Comparison of ENCODE assay signal across 10 mouse cellular contexts in the genomic region with DNA sequence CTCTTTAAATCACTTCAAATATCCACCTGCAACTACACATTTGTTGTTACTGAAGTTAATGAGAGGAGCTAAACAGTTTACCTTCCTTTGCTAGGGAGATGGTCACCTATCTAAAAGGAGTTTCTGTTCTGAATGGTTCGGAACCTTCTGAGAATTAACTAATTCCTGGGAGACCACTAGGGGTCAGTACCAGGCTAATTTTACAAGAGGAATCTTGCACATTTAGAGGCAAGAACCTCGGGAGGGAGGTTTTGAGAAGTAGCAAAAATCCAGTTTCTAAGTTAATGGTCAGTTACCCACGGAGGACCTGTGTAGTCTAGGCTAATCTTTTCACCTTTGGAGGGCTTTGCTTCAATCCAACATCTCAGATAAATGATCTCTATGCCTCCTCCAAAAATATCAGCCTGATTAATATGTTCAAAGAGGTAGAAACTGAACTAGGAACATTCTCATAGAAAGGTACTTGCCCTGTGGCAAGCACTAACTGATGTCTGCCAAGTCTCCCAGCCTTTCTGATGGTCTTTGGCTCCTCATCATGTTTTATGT. TPM values are rescaled to one million over a fixed set of nuclear protein-coding genes. Genes with fewer than 3 reads are reported as not detected.
DNase-seq lines count a peak whose midpoint lies in the region; ATAC-seq lines count a peak whose summit lies in the region.
"Had no signal": no experiment of that assay in that cellular context is flagged by ENCODE, and none has a peak within 500 bp of the region (broad histone marks: within the 10 kb centered on the region; RNA-seq: fewer than 3 reads in every experiment).

No protein-coding gene starts in this region.

- H3K9me3 ChIP-seq in embryonic facial prominence, embryonic 11.5 days (replicated peaks; ENCODE audit: control insufficient read depth, low read length), result no peaks in the 10 kb centered on the region
- no peaks in the 10 kb centered on the region for H3K9me3 ChIP-seq in embryonic facial prominence, embryonic 10.5 days
- H3K9me3 ChIP-seq: G1E had no signal

- no peaks in the 10 kb centered on the region for H3K4me1 ChIP-seq in embryonic facial prominence, embryonic 11.5 days (ENCODE audit: control insufficient read depth, insufficient read depth, low read length)
- peaks cover 16% of the 10 kb centered on the region for H3K4me1 ChIP-seq in embryonic facial prominence, embryonic 10.5 days

- peaks cover 27% of the 10 kb centered on the region for H3K27me3 ChIP-seq in embryonic facial prominence, embryonic 11.5 days (ENCODE audit: control insufficient read depth, insufficient read depth, low read length)
- H3K27me3 ChIP-seq in embryonic facial prominence, embryonic 10.5 days (replicated peaks; ENCODE audit: low read depth, poor library complexity, severe bottlenecking), result peaks cover 88% of the 10 kb centered on the region

- H3K9ac ChIP-seq in embryonic facial prominence, embryonic 11.5 days (replicated peaks; ENCODE audit: low read length), result no peak overlapping the region

- no peak overlapping the region for H3K27ac ChIP-seq in embryonic facial prominence, embryonic 11.5 days (replicated peaks; ENCODE audit: low read depth, low read length)
- H3K27ac ChIP-seq in embryonic facial prominence, embryonic 10.5 days (replicated peaks), result no peak overlapping the region
- H3K27ac ChIP-seq: macrophage had no signal

- no peaks in the 10 kb centered on the region for H3K36me3 ChIP-seq in embryonic facial prominence, embryonic 11.5 days (replicated peaks; ENCODE audit: control insufficient read depth, insufficient read depth, low read depth, low read length)
- H3K36me3 ChIP-seq in embryonic facial prominence, embryonic 10.5 days (replicated peaks), result no peaks in the 10 kb centered on the region
- H3K36me3 ChIP-seq: G1E had no signal

- ATAC-seq in embryonic facial prominence, embryonic 11.5 days (replicated peaks; ENCODE audit: insufficient number of reproducible peaks, low FRiP score, low TSS enrichment, low read depth), result no peak
- ATAC-seq in inflammation-experienced regulatory T-cells, adult 6 months, result peak; percentile 62

- no peak overlapping the region for H3K4me2 ChIP-seq in embryonic facial prominence, embryonic 11.5 days (ENCODE audit: low read depth, low read length)

- no peak overlapping the region for H3K4me3 ChIP-seq in embryonic facial prominence, embryonic 11.5 days (ENCODE audit: low read depth, low read length)
- H3K4me3 ChIP-seq in embryonic facial prominence, embryonic 10.5 days, result no peak overlapping the region

- WGBS in embryonic facial prominence, embryonic 11.5 days, result 3% methylated on average over 3 of the region's 3 CpGs
- 4% methylated on average over 3 of the region's 3 CpGs for WGBS in embryonic facial prominence, embryonic 10.5 days

- DNase-seq in embryonic facial prominence, embryonic 11.5 days (ENCODE audit: low spot score), result peak; percentile 76
- no peak for DNase-seq in embryonic facial prominence, embryonic 10.5 days (ENCODE audit: low spot score)
- peak; percentile 33 for DNase-seq in thymus, postnatal 14 days
- no peak for DNase-seq in thymus, postnatal 36 days
- DNase-seq in retina, postnatal 1 day, result peak; percentile 77
- DNase-seq in frontal cortex, postnatal 25 days (ENCODE audit: low spot score in 2 of 2), result no peak
- no peak for DNase-seq in right cerebral cortex, postnatal 14 days

RNA-seq across cellular contexts. Expression of a gene that starts 12.9 kb away (rescaled TPM):
- 2.0 and 2.1 TPM in 2 replicates for polyA plus RNA-seq in embryonic facial prominence, embryonic 11.5 days (2014; fragmentation: Nextera tagmentation; extraction: Ambion mirVana)
- polyA plus RNA-seq in embryonic facial prominence, embryonic 10.5 days (2016; fragmentation: Nextera tagmentation; extraction: Ambion mirVana), result 1.4 and 2.1 TPM in 2 replicates
- under 1 TPM in 2 of 3 experiments, not detected in 1; 0.20 to 0.25 TPM for polyA plus RNA-seq in inflammation-experienced regulatory T-cells, adult 6 months (2017; shearing (Covaris generic))
- polyA plus RNA-seq: macrophage had no signal

RNA-seq across cellular contexts. Expression of a gene that starts 21.2 kb away (rescaled TPM):
- 39.5 and 44.6 TPM in 2 replicates for polyA plus RNA-seq in embryonic facial prominence, embryonic 11.5 days (2014; fragmentation: Nextera tagmentation; extraction: Ambion mirVana)
- polyA plus RNA-seq in embryonic facial prominence, embryonic 10.5 days (2016; fragmentation: Nextera tagmentation; extraction: Ambion mirVana), result 35.3 and 35.6 TPM in 2 replicates
- polyA plus RNA-seq in inflammation-experienced regulatory T-cells, adult 6 months (2017; shearing (Covaris generic)), result 10 to 100 TPM; 11.9 to 18.4 (median 14.3) TPM

Comparison
In these comparisons a context has a peak if more than half of its experiments do, and no peak if none do; other contexts are left out.
1. DNase-seq: peak in embryonic facial prominence, embryonic 11.5 days (single experiment), thymus, postnatal 14 days (single experiment) and retina, postnatal 1 day (single experiment); none in embryonic facial prominence, embryonic 10.5 days (single experiment), thymus, postnatal 36 days (0 of 2), frontal cortex, postnatal 25 days (0 of 2) and right cerebral cortex, postnatal 14 days (single experiment).